Mouse (Mus musculus): ENCODE measurements around the gene Ifrd1.
A peak's percentile ranks its signal among the peaks of the same experiment; 100 is the strongest.
"Not testable (repeated sequence)": the region's sequence is repeated elsewhere in the genome, so short reads cannot be mapped to it uniquely, and the experiment has no call there.

The Ifrd1 gene

GRCm38 (mm10) chr12:40198019-40198418 lies 50.3 kb downstream of the Ifrd1 start:
- no peak for DNase-seq

- no peak for DNase-seq
These were observed 50.8 kb downstream of the Ifrd1 start for GRCm38 (mm10) chr12:40197511-40197910.

GRCm38 (mm10) chr12:40185474-40185873 lies 62.8 kb downstream of the Ifrd1 start:
- DNase-seq = no peak

GRCm38 (mm10) chr12:40177089-40177488 lies 71.2 kb downstream of the Ifrd1 start:
- DNase-seq = peak; percentile 24

GRCm38 (mm10) chr12:40176158-40176557 lies 72.1 kb downstream of the Ifrd1 start:
- DNase-seq = no peak

GRCm38 (mm10) chr12:40175171-40175570 lies 73.1 kb downstream of the Ifrd1 start:
- DNase-seq = not testable (repeated sequence)

GRCm38 (mm10) chr12:40171637-40172036 lies 76.7 kb downstream of the Ifrd1 start:
- DNase-seq = no peak

GRCm38 (mm10) chr12:40169675-40170074 lies 78.6 kb downstream of the Ifrd1 start:
- no peak for DNase-seq

- DNase-seq = no peak
These were observed 83.7 kb downstream of the Ifrd1 start for GRCm38 (mm10) chr12:40164621-40165020.

GRCm38 (mm10) chr12:40160777-40161176 lies 87.5 kb downstream of the Ifrd1 start:
- DNase-seq = no peak

GRCm38 (mm10) chr12:40154188-40154587 lies 94.1 kb downstream of the Ifrd1 start:
- no peak for DNase-seq

GRCm38 (mm10) chr12:40152353-40153069 lies 95.8 kb downstream of the Ifrd1 start:
- no peak for DNase-seq
